Mouse (Mus musculus) stomach, postnatal 0 days (tissue): ENCODE data around the gene Irak2. TPM values are rescaled to one million over a fixed set of nuclear protein-coding genes. Genes with fewer than 3 reads are reported as not detected.

ENCODE experiments used
- ATAC-seq: fragments of 200-750 bp; cut with Nextera tagmentation; 2 replicates; pipeline ENCODE4 v1.8.0; 2017; ENCODE audit not compliant: low FRiP score, low TSS enrichment
- DNase-seq: peaks from one replicate; pipeline ENCODE4 v3.0.0-alpha.2; 2016; ENCODE audit warnings: low spot score
- H3K27ac ChIP-seq: fragments of 300-500 bp; sonication (generic); replicated peaks from 2 replicates; pipeline ENCODE4 v1.5.1; 2014; ENCODE audit warnings: mild to moderate bottlenecking, control low read depth
- H3K27me3 ChIP-seq: fragments of 300-500 bp; sonication (generic); 2 replicates; pipeline ENCODE4 v1.6.1; 2014; ENCODE audit warnings: low read length; ENCODE audit not compliant: control insufficient read depth, insufficient read depth
- H3K36me3 ChIP-seq: fragments of 300-500 bp; sonication (generic); 2 replicates; pipeline ENCODE4 v1.6.1; 2014; ENCODE audit warnings: low read length, mixed read lengths; ENCODE audit not compliant: control insufficient read depth, insufficient read depth
- H3K4me1 ChIP-seq: fragments of 300-500 bp; sonication (generic); replicated peaks from 2 replicates; pipeline ENCODE4 v1.6.1; 2014; ENCODE audit warnings: antibody characterized with exemption; ENCODE audit not compliant: control insufficient read depth, insufficient read depth
- H3K4me2 ChIP-seq: fragments of 300-500 bp; sonication (generic); replicated peaks from 2 replicates; pipeline ENCODE4 v1.6.1; 2014; ENCODE audit warnings: low read depth, mild to moderate bottlenecking, control low read depth, moderate library complexity
- H3K4me3 ChIP-seq: fragments of 300-500 bp; sonication (generic); 2 replicates; pipeline ENCODE4 v1.5.1; 2014; ENCODE audit warnings: low read depth, low read length, control low read depth
- H3K9ac ChIP-seq: fragments of 300-500 bp; sonication (generic); 2 replicates; pipeline ENCODE4 v1.6.1; 2014; ENCODE audit warnings: mild to moderate bottlenecking, low read length, control low read depth, mixed read lengths
- H3K9me3 ChIP-seq: fragments of 300-500 bp; sonication (generic); 2 replicates; pipeline ENCODE4 v1.6.1; 2016; ENCODE audit warnings: low read length; ENCODE audit not compliant: control insufficient read depth
- CTCF ChIP-seq: IDR thresholded peaks from 2 replicates; pipeline ENCODE4 v1.5.1; 2016; ENCODE audit warnings: antibody characterized with exemption, low read depth, mild to moderate bottlenecking, moderate library complexity
- EP300 ChIP-seq: optimal IDR thresholded peaks from 2 replicates; pipeline ENCODE3; 2016; ENCODE audit warnings: antibody characterized with exemption
- WGBS: fragments of 180-500 bp; shearing (Covaris S2); extraction: QIAGEN DNeasy Blood & Tissue Kit; methylation state at CpG from one replicate; pipeline ENCODE4 v1.1.7; 2014; 5-methylcytosine and 5-hydroxymethylcytosine counted together
- polyA plus RNA-seq: library from polyadenylated mRNA; unstranded; fragments of >200 nt; fragmentation: Nextera tagmentation; extraction: Ambion mirVana; gene quantifications from 2 replicates; pipeline ENCODE4 v1.2.1, GENCODE M21; 2015

The Irak2 gene
- polyA plus RNA-seq, 1 experiment from 2014 or later = 9.6 TPM

DNA sequence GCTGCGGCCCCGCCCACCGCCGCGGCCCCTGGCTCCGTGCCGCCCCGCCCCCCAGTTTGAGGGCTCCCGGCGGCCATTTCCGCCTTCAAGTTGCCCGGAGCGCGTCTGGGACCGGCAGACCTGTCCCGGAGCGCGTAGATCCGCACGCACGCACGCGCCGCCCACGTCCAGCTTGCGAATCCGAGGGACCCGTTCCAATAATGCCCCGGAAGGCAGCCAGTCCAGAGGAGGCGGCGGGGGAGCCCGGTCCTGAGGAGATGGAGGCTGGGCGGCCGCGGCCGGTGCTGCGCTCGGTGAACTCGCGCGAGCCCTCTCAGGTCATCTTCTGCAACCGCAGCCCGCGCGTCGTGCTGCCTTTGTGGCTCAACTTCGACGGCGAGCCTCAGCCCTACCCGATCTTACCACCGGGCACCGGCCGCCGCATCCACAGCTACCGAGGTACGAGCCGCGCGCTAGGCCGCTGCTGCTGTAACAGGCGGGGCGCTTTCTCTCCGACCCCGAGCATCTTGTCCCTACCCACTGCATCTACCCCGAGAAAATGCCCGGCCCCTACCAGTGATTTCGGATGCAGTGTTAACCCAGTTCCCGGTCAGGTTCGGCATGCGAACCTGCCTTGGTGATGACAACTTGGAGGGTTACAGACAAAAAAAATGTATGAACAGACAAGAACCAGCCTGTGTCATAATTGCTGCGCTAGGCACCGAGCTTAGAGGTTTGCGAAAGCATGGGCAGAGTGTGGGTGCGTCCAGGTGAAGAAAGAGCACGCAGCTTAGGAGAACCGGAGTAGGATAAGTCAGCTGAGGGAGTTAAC is 14.1 kb upstream of the Irak2 start, which contains the start of gene Vhl:
Vhl (plus strand) TSS at position 19 of the 811 bp plus-strand sequence.
- H3K27ac ChIP-seq = peak within 1 kb of the TSS; percentile 94
- WGBS = under 1% methylated on average over 68 of the region's 76 CpGs
- peak; percentile 91 for ATAC-seq
- peak within 1 kb of the TSS; percentile 68 for H3K4me3 ChIP-seq
- peak; percentile 90 for DNase-seq
- H3K36me3 ChIP-seq = peaks cover 3% of the 10 kb centered on the region; the same call in 1 of the 2 replicates
- no peaks in the 10 kb centered on the region for H3K9me3 ChIP-seq
- peak within 1 kb of the TSS; percentile 79 for H3K9ac ChIP-seq
- TF ChIP-seq CTCF (peak; percentile 36; the same call in 1 of the 2 replicates), EP300 (no peak)
- peak within 1 kb of the TSS; percentile 77 for H3K4me2 ChIP-seq
- no peaks in the 10 kb centered on the region; the same call in 1 of the 2 replicates for H3K4me1 ChIP-seq
- no peaks in the 10 kb centered on the region for H3K27me3 ChIP-seq

DNA sequence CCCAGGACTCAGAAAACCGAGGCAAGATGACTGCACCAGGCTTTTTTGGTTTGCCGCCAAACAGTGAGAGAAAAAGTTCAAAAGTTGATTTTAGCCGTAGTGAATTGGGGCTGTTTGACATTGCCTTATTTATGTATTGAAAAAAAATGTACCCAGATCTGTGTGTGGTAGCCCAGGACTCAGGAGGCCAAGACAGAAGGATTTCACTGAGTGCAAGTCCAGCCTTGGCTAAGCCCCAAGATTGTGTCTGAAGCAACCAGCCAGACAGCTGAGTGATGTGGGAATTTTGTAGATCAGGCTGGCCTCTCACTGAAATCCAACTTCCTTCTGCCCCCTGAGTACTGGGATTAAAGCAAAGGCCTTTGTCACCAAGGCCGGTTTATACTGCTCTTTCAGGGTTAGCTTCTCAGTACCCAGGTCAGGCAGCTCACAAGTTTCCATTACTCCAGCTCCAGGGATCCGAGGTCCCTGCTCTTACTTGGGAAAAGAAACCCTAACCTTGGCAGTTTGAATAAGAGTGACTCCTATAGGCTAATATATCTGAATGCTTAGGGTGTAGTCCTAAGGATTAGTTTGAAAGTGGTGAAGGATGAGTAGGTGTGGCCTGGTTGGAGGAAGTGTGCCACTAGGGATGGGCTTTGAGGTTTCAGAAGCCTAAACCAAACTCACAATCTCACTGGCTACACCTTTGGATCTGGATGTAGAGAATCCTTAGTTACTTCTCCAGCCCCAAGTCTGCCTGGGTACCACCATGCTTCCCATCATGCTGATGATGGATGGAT is 13.1 kb upstream of the Irak2 start:
- peak overlapping the region; percentile 77 for H3K4me2 ChIP-seq
- H3K4me3 ChIP-seq = peak overlapping the region; percentile 68; the same call in 1 of the 2 replicates
- H3K9me3 ChIP-seq = no peaks in the 10 kb centered on the region
- DNase-seq (no peak), ATAC-seq (no peak)
- no peak overlapping the region; the same call in 1 of the 2 replicates for H3K27ac ChIP-seq
- TF ChIP-seq CTCF = no peak
- peaks cover 11% of the 10 kb centered on the region for H3K36me3 ChIP-seq
- no peak overlapping the region for H3K9ac ChIP-seq
- WGBS = 28% methylated on average over 5 of the region's 5 CpGs
- H3K4me1 ChIP-seq = no peaks in the 10 kb centered on the region; the same call in 1 of the 2 replicates
- no peaks in the 10 kb centered on the region for H3K27me3 ChIP-seq

DNA sequence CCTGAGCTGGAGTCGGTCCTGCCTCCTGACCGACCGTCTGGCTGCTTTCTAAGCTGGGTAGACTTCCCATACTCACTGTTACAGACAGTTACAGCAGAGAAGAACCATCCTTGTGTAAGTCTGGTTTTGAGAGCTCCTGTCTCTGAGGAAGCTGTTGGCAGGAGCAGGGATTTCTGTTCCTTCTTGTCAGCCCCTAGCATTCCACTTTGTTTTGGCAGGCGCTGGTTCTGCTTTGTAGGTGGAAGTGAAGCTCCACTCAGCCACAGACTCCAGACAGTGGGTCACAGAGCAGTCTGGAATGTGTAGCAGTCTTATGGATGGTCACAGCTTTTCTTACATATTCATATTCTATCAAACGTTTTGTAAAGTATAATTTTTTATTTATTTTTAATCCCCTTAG is 7.9 kb upstream of the Irak2 start:
- H3K36me3 ChIP-seq = peaks cover 21% of the 10 kb centered on the region
- H3K9me3 ChIP-seq = no peaks in the 10 kb centered on the region
- no peak overlapping the region for H3K27ac ChIP-seq
- no peak for TF ChIP-seq EP300
- no peak for TF ChIP-seq CTCF
- no peak for ATAC-seq
- no peak overlapping the region for H3K4me2 ChIP-seq
- H3K4me1 ChIP-seq = no peaks in the 10 kb centered on the region
- no peak overlapping the region for H3K9ac ChIP-seq
- no peaks in the 10 kb centered on the region for H3K27me3 ChIP-seq
- no peak for DNase-seq
- H3K4me3 ChIP-seq = no peak overlapping the region
- 69% methylated on average over 5 of the region's 5 CpGs for WGBS

DNA sequence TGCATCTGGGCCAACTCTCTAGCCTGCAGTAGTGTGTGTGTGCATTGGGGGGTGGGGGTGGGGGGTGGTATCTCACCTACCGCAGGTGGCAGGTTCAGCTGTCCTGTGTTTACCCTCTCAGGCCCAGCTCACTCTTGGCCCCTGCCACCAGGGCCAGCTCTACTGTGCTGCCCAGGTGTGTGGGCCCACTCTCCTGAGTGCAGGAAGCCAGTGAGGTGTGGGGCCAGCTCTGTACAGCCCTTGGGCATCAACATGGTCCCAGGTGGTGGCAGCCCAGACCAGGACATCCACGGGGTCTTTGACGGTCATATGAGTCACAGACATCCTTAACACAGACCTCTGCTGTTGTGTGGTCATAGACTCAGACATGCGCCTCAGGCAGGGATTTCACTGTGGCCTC is 5.4 kb upstream of the Irak2 start:
- 81% methylated on average over 4 of the region's 4 CpGs for WGBS
- peaks cover 21% of the 10 kb centered on the region for H3K36me3 ChIP-seq
- 0 out of 2 replicates have a peak, but pooled peaks have one; percentile 25 for ATAC-seq

DNA sequence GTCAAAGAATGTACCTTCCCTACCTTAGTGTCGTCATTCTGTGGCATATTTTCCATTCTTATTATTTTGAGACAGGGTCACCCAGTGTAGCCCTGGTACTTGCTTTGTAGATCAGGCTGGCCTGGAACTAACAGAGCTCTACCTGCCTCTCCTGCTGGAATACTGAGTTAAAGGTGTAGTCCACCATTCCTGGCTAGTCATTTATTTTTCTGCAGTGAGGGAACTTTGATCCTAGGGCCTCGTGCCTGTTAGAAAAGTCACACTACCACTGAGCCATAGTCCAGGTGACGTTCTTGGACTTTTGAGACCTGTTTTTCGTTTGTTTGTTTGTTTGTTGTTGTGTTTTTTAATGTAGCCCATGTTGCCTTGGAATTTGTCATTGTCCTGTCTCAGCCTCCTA is 934 bp downstream of the Irak2 start:
- H3K27ac ChIP-seq = no peak overlapping the region
- H3K9me3 ChIP-seq = no peaks in the 10 kb centered on the region
- no peaks in the 10 kb centered on the region for H3K36me3 ChIP-seq
- H3K4me2 ChIP-seq = peak overlapping the region; percentile 70; the same call in 1 of the 2 replicates
- 71% methylated on average over 4 of the region's 4 CpGs for WGBS
- no peak for ATAC-seq
- DNase-seq = no peak
- peak overlapping the region; percentile 61; the same call in 1 of the 2 replicates for H3K4me3 ChIP-seq
- no peaks in the 10 kb centered on the region for H3K4me1 ChIP-seq
- H3K9ac ChIP-seq = no peak overlapping the region
- no peaks in the 10 kb centered on the region for H3K27me3 ChIP-seq
- no peak for TF ChIP-seq CTCF
- no peak for TF ChIP-seq EP300

More for the DNA sequence above, 5.4 kb upstream of the Irak2 start:
- Histone ChIP-seq H3K27me3 (no peaks in the 10 kb centered on the region), H3K27ac (no peak overlapping the region), H3K4me2 (no peak overlapping the region), H3K9ac (no peak overlapping the region), H3K4me1 (no peaks in the 10 kb centered on the region), H3K4me3 (no peak overlapping the region), H3K9me3 (no peaks in the 10 kb centered on the region)
- no peak for TF ChIP-seq EP300
- TF ChIP-seq CTCF = no peak
- no peak for DNase-seq
